Mouse (Mus musculus) forelimb bud, embryonic 11.5 days (tissue): ENCODE data around the gene Ddx31.
A peak's percentile ranks its signal among the peaks of the same experiment; 100 is the strongest.

ENCODE experiments used
- DNase-seq: peaks from one replicate; pipeline ENCODE4 v3.0.0-alpha.2; 2012; ENCODE audit warnings: low read depth, low spot score

Gene Ddx31

DNA sequence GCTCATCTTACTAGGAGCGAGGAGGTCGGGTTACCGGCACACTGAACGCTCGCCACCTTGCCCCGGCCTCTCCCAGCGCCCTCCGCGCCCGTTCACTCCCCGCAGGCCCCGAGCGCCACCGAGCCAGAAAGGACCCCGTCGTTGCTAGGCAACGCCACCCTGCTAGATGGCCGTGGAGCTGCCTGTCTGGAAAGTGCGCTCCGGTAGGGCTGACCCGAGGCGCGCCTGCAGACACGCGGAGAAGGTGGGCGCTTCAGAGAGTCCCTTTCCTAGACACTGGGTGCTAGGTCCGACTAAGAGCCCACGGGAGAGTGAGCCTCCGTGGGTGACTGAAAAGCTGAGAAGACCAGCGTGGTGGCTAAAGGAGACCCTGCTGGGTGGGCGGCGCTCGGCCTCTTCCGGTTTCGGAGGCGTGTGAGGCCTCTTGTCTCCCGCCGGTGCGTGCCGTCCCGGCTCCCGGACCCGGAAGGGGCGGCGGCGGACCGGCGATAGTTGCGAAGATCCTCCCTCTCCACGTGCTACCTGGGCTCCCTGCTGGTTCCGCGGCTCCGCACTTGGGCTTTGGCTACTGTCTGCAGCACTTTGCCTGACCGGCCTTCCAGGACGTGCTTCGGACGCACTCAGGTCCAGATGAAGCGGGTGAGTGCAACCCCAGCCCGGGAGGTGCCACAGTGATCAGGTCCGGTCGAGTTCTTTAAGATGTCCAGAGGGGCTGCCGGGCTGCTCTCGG, at the start of gene Ddx31, which contains the start of gene Gtf3c4:
Gene Ddx31, plus strand, starts transcription at position 185 of the 730 bp plus-strand sequence.
Gene Gtf3c4, minus strand, starts transcription at position 139 of the 730 bp plus-strand sequence.
- peak; percentile 95 for DNase-seq

DNA sequence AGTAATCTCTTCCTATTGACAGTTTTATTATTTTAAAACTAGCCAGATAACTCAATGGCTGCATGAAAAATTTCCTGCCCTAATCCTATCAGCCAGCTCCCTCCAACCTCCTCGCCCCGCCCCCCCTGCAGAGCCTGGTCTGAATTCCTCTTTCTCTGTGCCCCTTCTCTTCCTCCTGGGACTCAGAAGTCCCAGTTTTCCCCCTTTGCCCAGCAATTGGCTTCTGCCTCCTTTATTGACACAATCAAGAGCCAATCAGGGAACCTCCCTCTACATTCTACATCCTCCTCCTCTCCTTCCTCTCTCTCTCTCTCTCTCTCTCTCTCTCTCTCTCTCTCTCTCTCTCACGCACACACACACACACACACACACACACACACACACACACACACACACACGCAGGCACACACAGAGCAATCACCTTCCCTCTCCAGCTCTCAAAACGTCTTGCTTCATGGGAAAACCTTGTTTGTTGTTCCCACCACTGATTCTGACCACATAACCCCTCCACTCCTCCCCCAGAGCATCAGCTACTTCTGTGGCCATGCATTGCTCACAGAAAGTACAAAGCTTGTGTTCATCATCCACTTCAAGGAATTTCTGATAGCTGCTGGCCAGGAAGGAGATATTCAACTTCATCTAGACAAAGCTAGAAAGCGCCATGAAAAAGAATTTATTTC, 47.1 kb upstream of the Ddx31 start:
- peak; percentile 84 for DNase-seq

DNA sequence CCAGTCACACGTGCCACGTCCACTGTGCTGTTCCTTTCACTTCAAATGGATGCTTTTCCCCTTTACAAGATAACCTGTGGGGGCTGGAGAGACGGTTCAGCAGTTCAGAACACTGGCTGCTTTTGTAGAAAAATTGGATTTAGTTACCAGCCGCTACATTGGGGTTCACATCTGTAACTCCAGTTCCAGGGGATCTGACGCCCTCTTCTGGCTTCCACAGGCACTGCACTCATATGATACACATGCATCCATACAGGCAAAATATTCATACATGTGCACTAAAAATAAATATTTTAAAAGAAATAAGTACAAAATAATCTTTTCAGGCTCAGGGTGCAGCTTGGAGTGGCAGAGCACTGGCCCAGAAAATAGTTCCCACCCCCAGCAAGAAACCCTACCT, 45.6 kb upstream of the Ddx31 start:
- DNase-seq, result no peak

DNA sequence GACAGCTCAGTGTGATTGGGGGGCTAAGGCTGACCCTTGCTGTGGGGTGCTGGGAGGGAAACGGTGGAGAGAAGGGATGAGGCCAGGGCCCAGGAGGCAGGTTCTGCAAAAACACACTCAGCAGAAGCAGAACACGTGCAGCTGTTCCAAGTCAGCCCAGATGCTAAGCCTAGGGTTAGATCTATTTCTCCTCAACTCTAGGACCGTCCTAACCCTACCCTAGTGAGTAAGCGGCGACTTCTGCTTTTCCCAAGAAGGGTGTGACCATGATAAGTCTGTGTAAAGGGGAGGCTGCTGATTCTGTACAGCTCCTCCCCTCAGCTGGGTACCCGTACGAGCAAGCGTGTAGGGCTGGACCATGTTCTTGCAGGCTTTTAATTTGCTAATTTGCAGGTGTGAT, 43.9 kb upstream of the Ddx31 start:
- DNase-seq, result no peak

DNA sequence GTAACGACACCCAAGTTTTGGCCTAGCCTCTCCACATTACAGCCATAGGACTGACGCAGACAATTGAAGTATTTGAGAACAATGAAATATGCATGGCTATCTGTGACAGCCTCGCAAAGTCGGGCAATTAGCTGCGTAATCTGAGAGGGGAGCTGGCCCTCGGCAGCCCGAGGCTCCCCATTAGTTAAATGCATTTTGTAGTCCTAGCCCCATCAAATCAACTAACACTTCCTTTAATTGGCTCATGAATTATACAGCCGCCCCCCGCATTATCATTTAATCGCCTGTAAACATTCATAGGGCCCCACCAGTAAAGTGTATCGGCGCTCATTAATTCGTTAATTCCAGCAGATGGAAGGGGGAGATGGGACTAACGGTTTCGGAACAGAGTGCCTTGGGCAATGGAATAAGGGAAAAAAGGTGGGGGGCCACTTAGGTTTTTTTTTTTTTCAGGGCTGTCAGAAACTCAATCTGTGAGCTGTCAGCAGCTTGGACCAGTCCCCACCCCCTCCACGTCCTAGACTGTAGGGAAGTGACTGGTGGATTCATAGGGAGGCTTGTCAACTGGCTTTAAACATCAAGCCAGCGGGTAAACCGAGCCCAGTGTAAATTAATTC, 42.6 kb upstream of the Ddx31 start:
- DNase-seq, result peak; percentile 70

DNA sequence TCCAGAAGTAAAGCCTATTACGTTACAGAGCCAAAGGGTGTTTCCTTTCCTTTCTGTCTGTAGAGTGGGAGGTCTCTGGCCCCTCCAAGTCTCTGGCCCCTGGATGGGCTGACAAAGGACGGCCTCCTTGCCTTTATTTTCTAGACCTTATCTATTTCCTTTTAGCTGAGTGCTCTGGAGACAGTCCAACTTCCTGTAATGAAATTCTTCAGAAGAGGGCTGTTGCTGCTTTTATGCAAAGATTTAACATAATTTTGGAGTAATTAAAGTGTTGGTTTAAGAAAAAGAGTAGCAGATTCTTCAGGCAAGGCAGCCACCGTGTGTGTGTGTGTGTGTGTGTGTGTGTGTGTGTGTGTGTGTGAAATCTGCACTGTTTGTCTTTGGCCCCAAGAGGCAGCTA, 41.8 kb upstream of the Ddx31 start:
- DNase-seq, result no peak

DNA sequence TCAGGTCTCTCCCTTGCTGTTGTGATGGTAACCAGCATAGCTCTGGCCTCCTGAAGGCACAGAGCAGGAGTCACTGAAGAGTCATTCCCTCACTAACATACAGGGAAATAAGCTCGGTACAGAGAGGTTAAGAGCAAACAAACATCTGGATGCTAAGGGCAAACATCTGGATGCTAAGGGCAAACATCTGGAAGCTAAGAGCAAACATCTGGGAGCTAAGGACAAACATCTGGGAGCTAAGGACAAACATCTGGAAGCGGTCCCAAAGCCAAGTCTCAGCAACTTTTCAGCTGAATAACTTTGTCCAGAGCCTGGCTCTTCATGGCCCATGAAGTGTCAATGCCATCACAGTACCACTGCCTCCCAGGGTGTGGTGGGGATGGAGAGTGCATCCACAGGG, 40.6 kb upstream of the Ddx31 start:
- DNase-seq, result peak; percentile 72

DNA sequence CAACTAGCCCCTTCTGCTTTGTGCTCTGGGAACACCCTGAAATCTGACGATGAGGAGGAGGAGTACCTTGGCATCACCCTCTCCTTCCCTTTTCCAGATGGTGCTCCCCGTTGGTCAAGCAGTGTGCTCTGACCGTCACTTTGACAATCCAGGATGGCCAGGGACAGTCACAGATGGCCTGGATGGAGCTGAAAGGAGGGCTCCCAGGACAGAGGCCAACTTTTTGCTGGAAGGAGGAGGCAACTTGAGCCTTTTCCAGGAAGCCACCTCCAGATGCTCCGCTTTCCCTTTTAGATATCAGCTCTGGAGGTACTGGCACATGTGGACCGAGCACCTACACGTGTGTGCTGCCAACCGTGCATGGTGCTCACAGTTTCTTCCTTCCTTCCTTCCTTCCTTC, 36.8 kb upstream of the Ddx31 start:
- no peak for DNase-seq

DNA sequence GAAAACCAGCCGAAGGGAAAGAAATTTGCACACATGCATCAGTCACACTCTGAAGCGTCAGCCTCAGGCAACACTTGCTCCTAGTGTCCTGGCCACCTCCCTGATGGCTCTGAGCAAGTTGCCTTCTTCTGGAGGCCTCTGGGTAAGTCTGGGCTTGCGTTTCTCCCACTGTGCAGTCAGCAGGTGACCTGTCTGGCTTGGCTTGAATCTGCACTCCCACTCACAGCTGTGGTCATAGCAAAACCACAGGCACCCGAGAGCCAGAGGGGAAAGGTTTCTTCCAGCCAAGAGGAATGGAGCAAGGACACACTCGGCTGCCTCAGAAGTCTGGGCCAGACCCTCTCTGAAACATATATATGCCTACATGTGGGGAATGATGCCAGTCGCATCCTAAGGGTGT, 31.4 kb upstream of the Ddx31 start:
- DNase-seq, result no peak

DNA sequence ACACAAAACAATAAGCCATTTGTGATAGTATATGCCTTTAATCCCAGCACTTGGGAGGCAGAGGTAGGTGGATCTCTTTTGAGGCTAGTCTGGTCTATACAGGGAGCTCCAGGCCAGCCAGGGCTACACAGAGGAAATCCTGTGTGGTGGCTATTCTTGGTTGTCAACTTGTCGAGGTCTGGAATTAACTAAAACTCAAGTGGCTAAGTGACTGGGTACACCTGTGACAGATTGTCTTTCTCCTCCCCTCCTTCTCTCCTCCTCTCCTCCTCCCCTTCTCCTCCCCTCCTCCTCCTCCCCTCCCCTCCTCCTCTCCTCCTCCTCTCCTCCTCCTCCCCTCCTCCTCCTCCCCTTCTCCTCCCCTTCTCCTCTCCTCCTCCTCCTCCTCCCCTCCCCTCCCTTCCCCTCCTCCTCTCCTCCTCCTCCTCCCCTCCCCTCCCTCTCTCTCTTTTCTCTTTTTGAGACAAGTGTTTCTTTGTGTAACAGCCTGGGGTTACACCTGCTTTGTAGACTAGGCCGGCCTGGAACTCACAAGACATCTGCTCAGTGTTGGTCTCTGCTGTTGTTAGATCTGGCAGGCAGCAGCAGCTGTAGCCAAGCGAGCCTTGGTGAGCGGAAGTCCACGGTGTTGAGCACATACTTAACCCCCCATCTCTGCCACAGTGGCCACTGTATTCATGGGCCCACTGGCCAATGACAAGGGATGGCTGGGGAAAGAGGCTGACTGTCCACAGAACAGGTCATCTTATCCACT, 29.8 kb upstream of the Ddx31 start:
- DNase-seq, result no peak

DNA sequence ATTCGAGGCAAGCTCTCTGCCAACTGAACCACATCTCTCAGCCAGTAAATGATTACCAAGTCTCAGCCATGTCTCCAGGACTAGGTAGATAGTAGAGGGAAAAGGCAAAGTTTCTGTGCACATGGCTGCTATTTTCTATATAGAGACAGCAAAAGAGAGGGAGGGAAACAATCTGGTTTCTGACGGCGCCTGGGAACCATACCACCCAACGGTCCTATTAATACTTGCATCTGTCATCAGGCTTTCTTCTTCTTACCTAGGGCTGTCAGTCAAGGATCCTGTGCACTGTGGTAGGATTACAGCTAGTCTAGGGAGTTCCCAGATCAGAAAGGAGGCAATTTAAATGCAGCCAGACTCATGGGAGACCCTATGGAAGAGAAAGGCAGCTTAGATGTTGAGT, 21.3 kb upstream of the Ddx31 start:
- no peak for DNase-seq

DNA sequence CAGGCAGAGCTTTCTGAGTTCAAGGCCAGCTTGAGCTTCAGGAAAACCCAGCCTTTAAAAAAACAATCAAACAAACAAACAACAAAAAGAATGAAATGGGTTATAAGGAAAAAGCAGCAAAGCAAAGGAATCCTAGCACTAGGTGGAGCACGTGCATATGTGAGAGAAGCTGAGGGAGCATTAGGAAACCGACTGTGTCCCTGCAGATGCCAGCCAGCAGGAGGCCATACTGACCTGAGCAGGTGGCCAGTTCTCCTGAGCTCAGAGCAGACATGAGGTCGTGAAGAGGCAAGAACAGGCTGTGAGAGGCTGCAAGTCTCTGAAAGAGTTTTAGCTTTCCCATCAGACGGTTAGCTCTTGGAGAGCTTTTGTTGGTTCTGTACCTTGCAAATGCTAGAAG, 10.9 kb upstream of the Ddx31 start:
- no peak for DNase-seq

DNA sequence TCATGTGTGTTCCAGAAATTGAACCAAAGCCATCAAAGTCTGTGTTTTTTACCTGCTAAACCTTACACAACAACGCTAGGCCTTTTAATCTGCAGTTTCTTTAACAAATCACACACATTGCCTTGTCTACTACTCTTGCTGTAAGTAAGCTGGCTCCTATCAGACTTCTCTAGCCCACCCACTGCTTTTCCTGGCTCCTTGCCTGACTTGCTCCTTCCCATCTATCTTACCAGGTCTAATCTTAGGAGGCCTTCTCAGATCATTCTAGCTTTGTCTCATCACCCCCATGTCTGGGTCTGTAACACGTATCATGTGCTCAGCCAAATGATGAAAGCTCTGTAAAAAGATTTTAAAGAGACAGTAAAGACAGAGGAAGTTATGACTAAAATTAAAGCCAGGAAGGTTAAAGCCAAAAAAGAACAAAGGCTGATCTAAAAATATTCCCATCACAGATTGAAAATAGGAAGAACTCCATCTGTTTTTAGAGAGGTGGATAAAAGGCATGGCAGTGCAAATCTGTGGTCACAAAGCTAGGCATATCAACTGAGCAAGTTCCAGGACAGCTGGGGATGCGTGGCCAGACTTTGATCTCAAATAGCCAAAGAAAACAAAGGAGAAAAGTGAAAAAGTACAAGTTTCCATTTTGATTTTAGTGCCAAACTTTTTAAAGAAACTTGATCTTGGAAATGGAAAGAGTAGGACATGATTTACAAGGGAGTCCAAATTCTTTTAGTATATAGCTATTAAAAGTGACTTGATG, 3.8 kb upstream of the Ddx31 start:
- no peak for DNase-seq

DNA sequence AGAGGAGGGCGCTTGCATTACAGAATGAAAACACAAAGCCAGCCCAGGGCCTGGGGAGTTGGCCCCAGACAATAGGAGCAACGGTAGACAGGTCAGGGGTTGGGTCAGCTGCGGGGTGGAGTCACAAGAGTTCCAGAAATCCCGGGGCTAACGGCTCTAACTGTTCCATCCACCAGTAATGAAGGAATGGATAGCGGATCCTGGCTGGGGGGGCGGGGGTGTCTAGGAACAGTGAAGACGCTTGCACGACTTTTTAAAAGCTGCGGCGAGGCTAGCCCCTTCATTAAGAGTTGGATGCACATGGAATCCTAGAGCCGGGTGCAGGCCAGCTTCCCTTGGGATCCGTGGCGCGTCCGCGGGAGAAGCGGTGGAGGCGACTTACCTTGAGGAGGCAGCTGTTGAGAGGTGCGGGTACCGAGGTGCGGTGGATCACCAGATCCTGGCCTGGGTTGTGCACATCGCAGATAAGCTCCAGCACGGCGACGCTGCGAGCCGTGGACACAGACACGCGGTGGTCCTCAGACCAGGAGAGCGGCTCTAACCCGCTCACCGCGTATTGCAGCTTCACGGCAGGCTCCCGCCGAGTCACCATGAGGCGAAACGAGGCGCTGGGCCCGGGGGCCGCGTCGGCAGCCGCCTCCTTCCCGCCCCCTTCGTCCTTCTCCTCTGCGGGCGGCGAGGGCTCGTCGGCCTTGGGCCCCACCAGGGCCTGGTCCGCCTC, 545 bp upstream of the Ddx31 start:
- no peak for DNase-seq

DNA sequence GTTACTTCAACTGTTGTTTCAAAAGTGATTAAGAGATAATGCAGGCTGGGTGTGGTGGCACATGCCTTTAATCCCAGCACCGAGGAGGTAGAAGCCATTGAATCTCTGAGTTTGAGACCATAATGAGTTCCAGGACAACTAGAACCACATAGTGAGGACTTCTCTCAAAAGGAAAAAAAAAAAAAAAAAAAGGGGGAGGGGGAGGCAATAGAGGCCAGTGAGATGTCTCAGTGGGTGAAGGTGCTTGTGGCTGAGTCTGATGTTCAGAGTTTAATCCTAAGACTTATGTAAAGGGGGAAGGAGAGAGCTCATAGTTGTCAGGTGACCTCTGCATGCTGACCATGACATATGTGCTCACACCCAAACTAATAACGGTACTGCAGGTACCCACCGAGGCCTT, 1.8 kb downstream of the Ddx31 start:
- DNase-seq, result no peak

DNA sequence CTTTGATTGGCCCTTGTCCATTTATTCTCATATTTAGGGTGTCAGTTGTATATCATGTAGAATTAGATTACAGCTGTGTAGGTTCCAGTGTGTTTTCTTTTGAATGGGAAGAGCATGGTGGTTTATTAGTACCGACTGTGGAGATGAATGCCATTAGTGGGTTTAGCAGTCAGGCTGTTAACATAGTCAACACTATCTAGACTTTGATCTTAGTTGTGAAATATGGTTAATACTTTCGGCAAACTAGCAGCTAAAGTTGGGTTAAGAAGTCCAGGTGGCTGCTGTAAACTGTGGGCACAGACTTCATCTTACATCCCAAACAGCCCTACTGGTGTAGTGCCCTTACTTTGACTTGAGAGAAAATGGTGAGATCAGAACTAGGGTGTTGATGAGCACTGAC, 8.7 kb downstream of the Ddx31 start:
- no peak for DNase-seq

DNA sequence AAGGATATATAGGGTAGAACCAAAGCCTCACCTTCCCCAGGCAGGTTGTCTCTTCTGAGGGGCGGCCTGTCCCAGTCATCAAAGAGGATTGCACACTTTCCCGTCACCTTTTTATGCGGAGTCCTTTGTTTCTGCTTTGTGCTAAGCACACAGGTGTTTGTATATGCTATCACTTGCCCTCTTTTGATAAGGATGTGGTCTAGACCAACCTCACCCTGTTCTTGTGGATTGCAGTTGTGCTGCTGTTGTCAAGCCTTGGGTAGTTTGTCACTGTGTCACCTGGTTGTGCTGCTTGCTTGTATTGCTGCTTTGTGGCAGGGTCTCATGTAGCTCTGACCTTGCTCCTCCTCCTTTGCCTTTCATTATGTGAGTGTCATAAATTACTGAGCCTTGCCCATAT, 12.4 kb downstream of the Ddx31 start:
- DNase-seq, result no peak

DNA sequence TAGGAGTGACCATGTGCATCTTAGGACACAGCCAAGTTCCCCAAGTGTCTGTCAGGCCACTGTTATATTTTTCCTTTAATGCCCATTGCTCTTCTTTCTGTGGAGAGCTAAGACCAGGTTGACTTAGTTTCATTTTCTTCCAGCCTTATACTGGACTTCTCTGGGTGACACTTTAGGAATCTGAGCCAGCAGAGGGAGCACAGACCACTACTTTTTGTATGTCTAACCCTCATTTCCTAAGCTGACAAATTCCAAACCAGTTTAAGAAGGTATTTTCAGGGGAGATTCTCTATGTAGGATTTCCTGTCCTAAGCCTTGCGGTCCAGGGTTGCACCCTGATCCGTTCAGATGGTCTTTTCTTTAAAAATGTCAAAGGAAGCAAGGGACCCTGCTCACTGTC, 15.6 kb downstream of the Ddx31 start:
- DNase-seq, result no peak

DNA sequence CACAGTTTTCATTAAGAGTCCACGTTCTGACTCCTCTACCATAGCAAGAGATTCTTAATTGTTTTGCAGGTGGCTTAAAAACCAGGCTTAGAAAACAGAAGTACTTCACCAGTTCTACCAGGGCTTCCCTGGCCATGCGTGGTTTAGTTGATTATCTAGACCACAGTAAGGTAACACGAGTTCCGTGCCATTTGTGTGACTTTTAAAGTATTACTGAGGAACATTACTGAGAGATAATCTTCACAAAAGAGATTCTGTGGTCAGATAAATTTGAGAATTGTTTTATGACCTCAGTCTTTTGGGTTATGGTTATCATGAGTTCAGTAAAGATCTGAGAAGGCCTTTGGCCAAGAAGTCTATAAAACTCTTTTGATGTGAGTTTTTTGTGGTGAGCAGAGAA, 19.1 kb downstream of the Ddx31 start:
- no peak for DNase-seq

DNA sequence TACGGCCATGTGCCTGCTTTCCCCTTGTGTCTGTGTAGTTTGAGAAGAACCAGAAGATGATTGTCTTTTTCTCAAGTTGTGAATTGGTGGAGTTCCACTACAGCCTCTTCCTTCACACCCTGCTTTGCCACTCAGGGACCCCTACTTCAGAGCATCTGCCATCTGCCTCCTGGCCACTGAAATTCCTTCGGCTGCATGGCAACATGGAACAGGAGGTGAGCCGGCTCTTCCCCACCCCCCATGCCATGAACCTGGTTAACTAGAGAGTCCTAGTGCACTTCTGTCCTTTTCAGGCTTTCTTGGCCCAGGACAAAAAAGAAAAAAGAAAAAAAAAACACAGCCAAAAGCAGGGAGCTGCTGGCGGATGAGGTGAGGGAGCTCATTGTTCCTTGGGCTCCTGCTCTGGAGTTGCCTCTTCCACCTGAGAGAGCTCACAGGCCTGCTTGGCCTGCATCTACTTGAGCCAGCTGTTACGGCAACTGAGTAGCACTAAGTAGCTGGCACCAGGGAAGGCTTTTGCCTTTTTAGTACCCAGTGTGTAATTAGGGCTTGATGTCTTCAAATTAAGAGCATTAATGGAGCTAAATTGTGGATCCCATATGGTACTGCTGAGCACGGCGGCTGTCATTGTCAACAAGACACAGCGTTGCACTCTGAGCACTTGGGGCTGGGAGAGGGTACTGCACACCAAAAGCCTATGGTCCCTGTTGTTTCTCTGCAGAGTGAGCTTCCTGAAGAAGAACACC, 20.6 kb downstream of the Ddx31 start:
- no peak for DNase-seq
